In the genomic region with DNA sequence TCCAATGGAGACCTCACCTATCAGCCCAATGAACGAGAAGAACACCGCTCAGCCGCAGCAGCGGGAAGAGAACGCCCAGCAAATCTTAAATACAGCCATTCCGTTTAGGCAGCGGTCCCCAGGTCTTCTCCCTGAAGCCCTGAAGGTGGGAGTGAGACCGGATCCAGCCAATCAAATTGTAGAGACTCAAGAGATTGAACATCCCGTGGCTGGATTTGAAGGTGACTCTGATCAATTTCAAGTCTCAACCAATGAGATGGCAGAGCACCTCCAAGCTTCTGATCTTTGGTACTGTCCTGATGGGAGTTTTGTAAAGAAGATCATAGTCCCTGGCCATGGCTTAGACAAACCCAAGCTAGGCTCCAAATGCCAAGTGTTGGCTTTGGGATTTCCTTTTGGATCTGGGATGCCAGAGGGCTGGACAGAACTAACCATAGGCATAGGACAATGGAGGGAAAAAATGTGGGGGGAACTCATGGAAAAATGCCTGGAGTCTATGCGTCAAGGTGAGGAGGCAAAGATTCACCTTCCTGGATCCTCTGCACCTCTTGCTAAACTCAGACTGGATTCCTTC, we compare ENCODE assay signal across 8 mouse cellular contexts. TPM values are rescaled to one million over a fixed set of nuclear protein-coding genes. Genes with fewer than 3 reads are reported as not detected.
DNase-seq lines count a peak whose midpoint lies in the region; ATAC-seq and TF ChIP-seq lines count a peak whose summit lies in the region.

No protein-coding gene starts in this region.

- peak overlapping the region; percentile 70 for H3K4me2 ChIP-seq in forebrain, embryonic 13.5 days
- peak overlapping the region; percentile 72 for H3K4me2 ChIP-seq in liver, embryonic 14.5 days (ENCODE audit: low read depth)

- intact Hi-C loops in gastrocnemius, adult 2 months (cut with DNase I), result loop anchor here (10.0 kb wide), 1 partner anchor 189 kb away; a partner anchor contains a TSS

- peak; percentile 12 for DNase-seq in gastrocnemius, adult 2 months
- DNase-seq in gastrocnemius, adult 18-20 months (ENCODE audit: low spot score), result no peak
- DNase-seq in liver, embryonic 14.5 days (ENCODE audit: low read depth in 3 of 3, low spot score in 3 of 3), result peak in 2 of 3 experiments; percentile 24 to 27
- DNase-seq in urinary bladder, postnatal 25 days (ENCODE audit: low spot score), result no peak
- DNase-seq in urinary bladder, postnatal 36 days (ENCODE audit: low spot score in 2 of 2), result no peak
- no peak for DNase-seq in adrenal gland, adult 2 months

- peak overlapping the region; percentile 70 for H3K9ac ChIP-seq in forebrain, embryonic 13.5 days
- H3K9ac ChIP-seq in liver, embryonic 14.5 days (replicated peaks), result peak overlapping the region; percentile 61

- no peak for TF ChIP-seq EP300 in liver, embryonic 14.5 days (IDR thresholded peaks at IDR 0.05; ENCODE audit: low read depth)

- no peaks in the 10 kb centered on the region for H3K9me3 ChIP-seq in E14TG2a.4 (ENCODE audit: low read length)
- H3K9me3 ChIP-seq in forebrain, embryonic 13.5 days (replicated peaks), result no peaks in the 10 kb centered on the region
- H3K9me3 ChIP-seq in liver, embryonic 14.5 days (ENCODE audit: control insufficient read depth, low read length), result no peaks in the 10 kb centered on the region

- WGBS in forebrain, embryonic 13.5 days, result 44% methylated on average over 10 of the region's 10 CpGs
- 45% methylated on average over 10 of the region's 10 CpGs for WGBS in liver, embryonic 14.5 days (ENCODE audit: insufficient replicate concordance)

- peaks cover 55% of the 10 kb centered on the region for H3K4me1 ChIP-seq in E14TG2a.4 (replicated peaks; ENCODE audit: low read depth, low read length)
- H3K4me1 ChIP-seq in forebrain, embryonic 13.5 days, result peaks cover 43% of the 10 kb centered on the region
- H3K4me1 ChIP-seq in liver, embryonic 14.5 days (replicated peaks; ENCODE audit: control insufficient read depth in 2 of 2, insufficient read depth in 2 of 2, low read length in 1 of 2), result peaks cover 13 to 26% of the 10 kb centered on the region in 2 experiments

- peak overlapping the region; percentile 91 for H3K27ac ChIP-seq in gastrocnemius, adult 2 months
- peak overlapping the region; percentile 76; the same call in 1 of the 2 replicates for H3K27ac ChIP-seq in forebrain, embryonic 13.5 days
- H3K27ac ChIP-seq in liver, embryonic 14.5 days, result peak overlapping the region; percentile 57; the same call in 1 of the 2 replicates

- H3K27me3 ChIP-seq in E14TG2a.4 (ENCODE audit: insufficient read depth, low read length), result no peaks in the 10 kb centered on the region
- no peaks in the 10 kb centered on the region for H3K27me3 ChIP-seq in forebrain, embryonic 13.5 days
- H3K27me3 ChIP-seq in liver, embryonic 14.5 days (ENCODE audit: control insufficient read depth, insufficient read depth, low read length), result no peaks in the 10 kb centered on the region; the same call in 1 of the 2 replicates

- ATAC-seq in forebrain, embryonic 13.5 days, result no peak
- ATAC-seq in liver, embryonic 14.5 days (ENCODE audit: insufficient read depth), result no peak

- peak overlapping the region; percentile 94 for H3K4me3 ChIP-seq in gastrocnemius, adult 2 months
- H3K4me3 ChIP-seq in E14TG2a.4 (replicated peaks; ENCODE audit: low read length), result peak overlapping the region; percentile 100
- H3K4me3 ChIP-seq in forebrain, embryonic 13.5 days, result peak overlapping the region; percentile 59
- peak overlapping the region; percentile 58 to 90 for H3K4me3 ChIP-seq in liver, embryonic 14.5 days (ENCODE audit: insufficient read depth in 1 of 2, low read depth in 2 of 2, low read length in 2 of 2)

- peaks cover 28% of the 10 kb centered on the region for H3K36me3 ChIP-seq in E14TG2a.4 (ENCODE audit: insufficient read depth, low read length)
- peaks cover 20% of the 10 kb centered on the region for H3K36me3 ChIP-seq in forebrain, embryonic 13.5 days (ENCODE audit: poor library complexity, severe bottlenecking)
- H3K36me3 ChIP-seq in liver, embryonic 14.5 days (replicated peaks; ENCODE audit: control insufficient read depth, insufficient read depth, low read depth), result no peaks in the 10 kb centered on the region; the same call in 1 of the 2 replicates

- no peak for TF ChIP-seq CTCF in gastrocnemius, adult 2 months (IDR thresholded peaks at IDR 0.05)
- TF ChIP-seq CTCF in E14TG2a.4 (conservative IDR thresholded peaks at IDR 0.05; ENCODE audit: low read length), result no peak
- no peak for TF ChIP-seq CTCF in liver, embryonic 14.5 days (IDR thresholded peaks at IDR 0.05; ENCODE audit: low read depth)

RNA-seq across cellular contexts. Expression of a gene that starts 0.8 kb away (rescaled TPM):
- total RNA-seq in gastrocnemius, adult 2 months (2021), result 1 to 10 TPM; 4.5 to 9.3 TPM
- 1 to 10 TPM; 5.7 to 6.0 TPM for total RNA-seq in gastrocnemius, adult 18-20 months (2021)
- polyA plus RNA-seq in forebrain, embryonic 13.5 days (2015; fragmentation: Nextera tagmentation; extraction: Ambion mirVana), result 14.7 and 16.1 TPM in 2 replicates
- polyA plus RNA-seq in liver, embryonic 14.5 days (2012; rRNA removed), result 0.47 and 1.6 TPM in 2 replicates
- polyA plus RNA-seq in liver, embryonic 14.5 days (2014; fragmentation: Nextera tagmentation; extraction: Ambion mirVana), result 2.9 and 3.2 TPM in 2 replicates
- 10 to 100 TPM; 12.7 to 17.2 TPM for total RNA-seq in adrenal gland, adult 2 months (2021)
- polyA plus RNA-seq in adrenal gland, adult 2 months (2012; rRNA removed), result 7.1 and 7.6 TPM in 2 replicates

RNA-seq across cellular contexts. Expression of a gene that starts 1.6 kb away (rescaled TPM):
- 1 to 10 TPM; 7.1 to 9.1 TPM for total RNA-seq in gastrocnemius, adult 2 months (2021)
- total RNA-seq in gastrocnemius, adult 18-20 months (2021), result 1 to 10 TPM; 5.9 to 7.9 TPM
- polyA plus RNA-seq in forebrain, embryonic 13.5 days (2015; fragmentation: Nextera tagmentation; extraction: Ambion mirVana), result 95.9 and 105 TPM in 2 replicates
- polyA plus RNA-seq in liver, embryonic 14.5 days (2012; rRNA removed), result 15.5 and 16.6 TPM in 2 replicates
- 11.3 and 12.6 TPM in 2 replicates for polyA plus RNA-seq in liver, embryonic 14.5 days (2014; fragmentation: Nextera tagmentation; extraction: Ambion mirVana)
- total RNA-seq in adrenal gland, adult 2 months (2021), result 10 to 100 TPM; 44.1 to 53.2 TPM
- 114 and 118 TPM in 2 replicates for polyA plus RNA-seq in adrenal gland, adult 2 months (2012; rRNA removed)

RNA-seq across cellular contexts. Expression of a gene that starts 16.0 kb away (rescaled TPM):
- under 1 TPM; 0.28 to 0.36 TPM for total RNA-seq in gastrocnemius, adult 2 months (2021)
- under 1 TPM; 0.30 to 0.38 TPM for total RNA-seq in gastrocnemius, adult 18-20 months (2021)
- polyA plus RNA-seq in forebrain, embryonic 13.5 days (2015; fragmentation: Nextera tagmentation; extraction: Ambion mirVana), result 2.8 and 6.0 TPM in 2 replicates
- 0.04 and 0.11 TPM in 2 replicates for polyA plus RNA-seq in liver, embryonic 14.5 days (2012; rRNA removed)
- not detected in 2 replicates for polyA plus RNA-seq in liver, embryonic 14.5 days (2014; fragmentation: Nextera tagmentation; extraction: Ambion mirVana)
- total RNA-seq in adrenal gland, adult 2 months (2021), result 10 to 100 TPM in 1 of 2 experiments, 1 to 10 TPM in 1; 9.1 to 12.8 TPM
- 22.1 and 32.8 TPM in 2 replicates for polyA plus RNA-seq in adrenal gland, adult 2 months (2012; rRNA removed)

RNA-seq across cellular contexts. Expression of a gene that starts 17.0 kb away (rescaled TPM):
- total RNA-seq in gastrocnemius, adult 2 months (2021), result 10 to 100 TPM; 40.5 to 42.2 TPM
- total RNA-seq in gastrocnemius, adult 18-20 months (2021), result 10 to 100 TPM; 36.0 to 38.3 TPM
- polyA plus RNA-seq in forebrain, embryonic 13.5 days (2015; fragmentation: Nextera tagmentation; extraction: Ambion mirVana), result 15.9 and 19.7 TPM in 2 replicates
- 10.4 and 11.6 TPM in 2 replicates for polyA plus RNA-seq in liver, embryonic 14.5 days (2012; rRNA removed)
- 10.5 and 12.9 TPM in 2 replicates for polyA plus RNA-seq in liver, embryonic 14.5 days (2014; fragmentation: Nextera tagmentation; extraction: Ambion mirVana)
- total RNA-seq in adrenal gland, adult 2 months (2021), result 10 to 100 TPM; 58.3 to 70.7 TPM
- polyA plus RNA-seq in adrenal gland, adult 2 months (2012; rRNA removed), result 58.5 and 102 TPM in 2 replicates

RNA-seq across cellular contexts. Expression of a gene that starts 25.0 kb away (rescaled TPM):
- total RNA-seq in gastrocnemius, adult 2 months (2021), result 10 to 100 TPM; 30.7 to 41.6 TPM
- total RNA-seq in gastrocnemius, adult 18-20 months (2021), result 10 to 100 TPM; 28.3 to 32.8 TPM
- 0.01 and 0.05 TPM in 2 replicates for polyA plus RNA-seq in forebrain, embryonic 13.5 days (2015; fragmentation: Nextera tagmentation; extraction: Ambion mirVana)
- 0.17 and 0.21 TPM in 2 replicates for polyA plus RNA-seq in liver, embryonic 14.5 days (2012; rRNA removed)
- 0.10 and 0.13 TPM in 2 replicates for polyA plus RNA-seq in liver, embryonic 14.5 days (2014; fragmentation: Nextera tagmentation; extraction: Ambion mirVana)
- total RNA-seq in adrenal gland, adult 2 months (2021), result 10 to 100 TPM; 20.2 to 30.1 TPM
- 23.4 and 23.6 TPM in 2 replicates for polyA plus RNA-seq in adrenal gland, adult 2 months (2012; rRNA removed)

Comparison
In these comparisons a context has a peak if more than half of its experiments do, and no peak if none do; other contexts are left out.
1. DNase-seq: peak in gastrocnemius, adult 2 months (single experiment) and liver, embryonic 14.5 days (2 of 3); none in gastrocnemius, adult 18-20 months (single experiment), urinary bladder, postnatal 25 days (single experiment), urinary bladder, postnatal 36 days (0 of 2) and adrenal gland, adult 2 months (single experiment).
2. RNA of a gene that starts 1.6 kb away (total RNA-seq): 44.1 to 53.2 TPM in adrenal gland, adult 2 months; 7.1 to 9.1 TPM in gastrocnemius, adult 2 months and 5.9 to 7.9 TPM in gastrocnemius, adult 18-20 months; every median in the first group is over 4 times any median in the second.
3. RNA of a gene that starts 16.0 kb away (total RNA-seq): 9.1 to 12.8 TPM in adrenal gland, adult 2 months; 0.30 to 0.38 TPM in gastrocnemius, adult 18-20 months and 0.28 to 0.36 TPM in gastrocnemius, adult 2 months; every median in the first group is over 4 times any median in the second.
4. Peak in every context shown above with its lines, with median percentiles within 50 percentile points of each other: H3K27ac ChIP-seq and H3K4me3 ChIP-seq.